Mouse (Mus musculus) thymus, postnatal 36 days (tissue): ENCODE results near the gene Hist1h3i.

Source experiments
- DNase-seq, 2 experiments: peaks; one replicate each; pipeline ENCODE4 v3.0.0; 2022; ENCODE audit warnings: mixed read lengths in 2 of 2

The Hist1h3i gene

GRCm38 (mm10) chr13:21782361-21783254, 562 bp downstream of the Hist1h3i start:
- DNase-seq, result peak; percentile 45 to 55

GRCm38 (mm10) chr13:21781639-21782038, 1.5 kb downstream of the Hist1h3i start:
- no peak for DNase-seq

GRCm38 (mm10) chr13:21781021-21781555, 2.1 kb downstream of the Hist1h3i start:
- no peak for DNase-seq

- peak; percentile 72 to 82 for DNase-seq
Measured at GRCm38 (mm10) chr13:21779767-21780731, 3.1 kb downstream of the Hist1h3i start, which contains the start of gene Hist1h1b. Hist1h1b (minus strand) TSS chr13:21780625.

GRCm38 (mm10) chr13:21778814-21779766, 4.1 kb downstream of the Hist1h3i start:
- peak; percentile 58 to 72 for DNase-seq

GRCm38 (mm10) chr13:21755707-21756106, 27.5 kb downstream of the Hist1h3i start:
- no peak for DNase-seq

- DNase-seq, result peak; percentile 27 to 32
Measured at GRCm38 (mm10) chr13:21754294-21755001, 28.7 kb downstream of the Hist1h3i start.

- peak; percentile 67 to 77 for DNase-seq
Measured at GRCm38 (mm10) chr13:21753524-21754285, 29.5 kb downstream of the Hist1h3i start, which contains the start of the genes Hist1h2ak and Hist1h2bn. Hist1h2ak (minus strand) TSS chr13:21753827. Hist1h2bn (plus strand) TSS chr13:21754123.

GRCm38 (mm10) chr13:21753051-21753523, 30.1 kb downstream of the Hist1h3i start:
- no peak for DNase-seq

- DNase-seq, result no peak
Measured at GRCm38 (mm10) chr13:21752356-21752755, 30.8 kb downstream of the Hist1h3i start.

- DNase-seq, result no peak
Measured at GRCm38 (mm10) chr13:21751827-21752226, 31.3 kb downstream of the Hist1h3i start.

- no peak for DNase-seq
Measured at GRCm38 (mm10) chr13:21751417-21751816, 31.8 kb downstream of the Hist1h3i start.

GRCm38 (mm10) chr13:21750159-21751017, 32.8 kb downstream of the Hist1h3i start, which contains the start of gene Hist1h4k:
Hist1h4k (minus strand) TSS chr13:21750505.
- DNase-seq, result peak; percentile 97

- DNase-seq, result no peak
Measured at GRCm38 (mm10) chr13:21749387-21750158, 33.6 kb downstream of the Hist1h3i start.

- DNase-seq, result no peak
Measured at GRCm38 (mm10) chr13:21745006-21745405, 38.2 kb downstream of the Hist1h3i start.

- DNase-seq, result peak; percentile 84 to 86
Measured at GRCm38 (mm10) chr13:21734906-21735767, 48.0 kb downstream of the Hist1h3i start, which contains the start of gene Hist1h4j. Hist1h4j (plus strand) TSS chr13:21735064.
